Mouse (Mus musculus) erythroblast, embryonic 14.5 days (primary cell): ENCODE results near the gene H6pd.

Source experiments
- GATA1 ChIP-seq: IDR thresholded peaks from 2 replicates; pipeline ENCODE4 v1.6.1; 2012; ENCODE audit warnings: low read length, inconsistent platforms, mixed read lengths
- TAL1 ChIP-seq: IDR thresholded peaks from 3 replicates; pipeline ENCODE4 v1.6.1; 2012; ENCODE audit warnings: low read length, inconsistent platforms, mixed read lengths

DNA sequence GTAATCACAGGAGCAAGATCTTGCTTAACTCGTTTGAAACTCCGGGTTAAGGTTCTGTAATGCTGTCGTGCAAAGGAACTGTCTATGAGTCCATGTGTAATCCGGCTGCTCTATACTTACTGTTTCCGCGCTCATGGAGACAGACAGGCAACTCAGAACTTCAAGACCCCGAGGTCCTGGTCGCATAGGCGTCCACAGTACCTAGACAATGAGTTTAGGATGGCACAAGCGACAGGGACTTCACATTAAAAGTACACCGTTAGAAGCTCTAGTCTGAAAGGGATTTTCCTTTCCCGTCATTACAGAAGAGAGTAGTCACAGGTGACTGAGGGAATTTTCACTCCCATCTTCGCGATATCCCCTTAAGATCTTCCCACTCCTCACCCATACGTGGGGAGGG, 53.2 kb downstream of the H6pd start:
- TF ChIP-seq GATA1 (no peak), TAL1 (no peak)
